Mouse (Mus musculus) ES-E14 (cell line): Measurements from ENCODE around the gene Nanos2. TPM values are rescaled to one million over a fixed set of nuclear protein-coding genes. Genes with fewer than 3 reads are reported as not detected.

Experiments used
- DNase-seq: peaks from one replicate; pipeline ENCODE4 v3.0.0-alpha.2; 2013; ENCODE audit warnings: low read depth, low spot score
- H3K27ac ChIP-seq: 2 replicates; pipeline ENCODE4 v1.5.1; 2012; ENCODE audit warnings: low read depth, mild to moderate bottlenecking, low read length, moderate library complexity, mixed read lengths; ENCODE audit not compliant: poor library complexity, insufficient read depth, severe bottlenecking
- H3K36me3 ChIP-seq: 2 replicates; pipeline ENCODE4 v1.6.1; 2012; ENCODE audit warnings: mild to moderate bottlenecking, low read length, moderate library complexity, mixed read lengths; ENCODE audit not compliant: control insufficient read depth, poor library complexity, insufficient read depth, severe bottlenecking
- H3K4me1 ChIP-seq, 2 experiments: fragments of 150-350 bp in 1 of 2; sonication (generic) in 1 of 2; 2 replicates each; pipeline ENCODE4 v1.6.1; 2012; ENCODE audit warnings: low read length in 2 of 2, mild to moderate bottlenecking in 1 of 2, mixed read lengths in 1 of 2; ENCODE audit not compliant: control insufficient read depth in 2 of 2, insufficient read depth in 2 of 2, poor library complexity in 1 of 2
- H3K4me3 ChIP-seq, 2 experiments: fragments of 150-350 bp in 1 of 2; sonication (generic) in 1 of 2; 2 replicates each; pipeline ENCODE4 v1.5.1; 2012; ENCODE audit warnings: low read length in 2 of 2, low read depth in 1 of 2, mild to moderate bottlenecking in 1 of 2, mixed read lengths in 1 of 2; ENCODE audit not compliant: insufficient read depth in 1 of 2, poor library complexity in 1 of 2, severe bottlenecking in 1 of 2
- H3K9ac ChIP-seq: 2 replicates; pipeline ENCODE4 v1.6.1; 2012; ENCODE audit warnings: low read depth, mild to moderate bottlenecking, low read length, mixed read lengths; ENCODE audit not compliant: poor library complexity, insufficient read depth, severe bottlenecking
- H3K9me3 ChIP-seq: fragments of 150-350 bp; sonication (generic); 2 replicates; pipeline ENCODE4 v1.6.1; 2012; ENCODE audit warnings: low read depth, mild to moderate bottlenecking, low read length; ENCODE audit not compliant: control insufficient read depth, insufficient read depth
- CHD2 ChIP-seq: IDR thresholded peaks from 2 replicates; pipeline ENCODE4 v1.6.1; 2014; ENCODE audit warnings: mild to moderate bottlenecking, low read depth, low read length, inconsistent platforms
- HCFC1 ChIP-seq: IDR thresholded peaks from 2 replicates; pipeline ENCODE4 v1.6.1; 2012; ENCODE audit warnings: low read length, inconsistent platforms, borderline replicate concordance; ENCODE audit not compliant: insufficient read depth
- MAFK ChIP-seq: IDR thresholded peaks from 2 replicates; pipeline ENCODE4 v1.6.1; 2014; ENCODE audit warnings: mild to moderate bottlenecking, low read depth, low read length, inconsistent platforms; ENCODE audit not compliant: insufficient read depth
- ZC3H11A ChIP-seq: IDR thresholded peaks from 2 replicates; pipeline ENCODE4 v1.6.1; 2012; ENCODE audit warnings: low read depth, mild to moderate bottlenecking, inconsistent platforms, low read length, borderline replicate concordance
- ZNF384 ChIP-seq: IDR thresholded peaks from 2 replicates; pipeline ENCODE4 v1.6.1; 2012; ENCODE audit warnings: low read depth, low read length, inconsistent platforms
- in situ Hi-C, 2 experiments: fragments of 600-800 bp; cut with MboI; formaldehyde crosslinking; loops; one replicate each; pipeline ENCODE4 v1.15.1; 2025; ENCODE audit warnings: low sequenced_read_pairs in 2 of 2, inconsistent platforms in 1 of 2; ENCODE audit not compliant: unreplicated experiment in 2 of 2
- total RNA-seq: library from RNA; depleted of rRNA; stranded (reverse); fragments of 300-350 nt; gene quantifications from 2 replicates; pipeline ENCODE4 v1.2.3, GENCODE M21; 2012

Nanos2 gene
- total RNA-seq, 1 experiment: not detected

GRCm38 (mm10) chr7:18986503-18986902, 697 bp upstream of the Nanos2 start:
- TF ChIP-seq CHD2 (no peak), HCFC1 (no peak)
- in situ Hi-C loops: no loop called here
- Histone ChIP-seq H3K9ac (no peak overlapping the region), H3K36me3 (no peaks in the 10 kb centered on the region), H3K27ac (no peak overlapping the region), H3K9me3 (no peaks in the 10 kb centered on the region), H3K4me3 (no peak overlapping the region), H3K4me1 (peaks cover 0 to under 1% of the 10 kb centered on the region in 2 experiments; a peak in 1 of 4 replicates)
- no peak for DNase-seq

DNA sequence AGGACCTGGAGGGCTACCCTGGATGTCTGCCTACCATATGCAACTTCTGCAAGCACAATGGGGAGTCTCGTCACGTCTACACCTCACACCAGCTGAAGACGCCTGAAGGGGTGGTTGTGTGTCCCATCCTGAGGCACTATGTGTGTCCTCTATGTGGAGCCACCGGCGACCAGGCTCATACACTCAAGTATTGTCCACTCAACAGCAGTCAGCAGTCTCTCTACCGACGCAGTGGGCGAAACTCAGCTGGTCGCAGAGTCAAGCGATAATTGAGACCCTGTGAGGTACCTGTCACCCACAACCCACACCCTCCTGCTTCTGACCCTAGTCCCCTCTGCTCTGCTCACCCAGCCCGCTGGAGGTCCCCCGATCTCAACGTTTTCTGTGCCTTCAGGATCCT, 547 bp downstream of the Nanos2 start:
- H3K9me3 ChIP-seq: no peaks in the 10 kb centered on the region
- no peak for TF ChIP-seq MAFK
- no peak for TF ChIP-seq CHD2
- no peak for TF ChIP-seq ZC3H11A
- TF ChIP-seq ZNF384: no peak
- TF ChIP-seq HCFC1: no peak
- no peak overlapping the region for H3K4me3 ChIP-seq
- in situ Hi-C loops: no loop called here
- no peak overlapping the region for H3K9ac ChIP-seq
- no peak for DNase-seq
- peaks cover 0 to 3% of the 10 kb centered on the region in 2 experiments; a peak in 1 of 4 replicates for H3K4me1 ChIP-seq
- H3K36me3 ChIP-seq: no peaks in the 10 kb centered on the region
- H3K27ac ChIP-seq: no peak overlapping the region

DNA sequence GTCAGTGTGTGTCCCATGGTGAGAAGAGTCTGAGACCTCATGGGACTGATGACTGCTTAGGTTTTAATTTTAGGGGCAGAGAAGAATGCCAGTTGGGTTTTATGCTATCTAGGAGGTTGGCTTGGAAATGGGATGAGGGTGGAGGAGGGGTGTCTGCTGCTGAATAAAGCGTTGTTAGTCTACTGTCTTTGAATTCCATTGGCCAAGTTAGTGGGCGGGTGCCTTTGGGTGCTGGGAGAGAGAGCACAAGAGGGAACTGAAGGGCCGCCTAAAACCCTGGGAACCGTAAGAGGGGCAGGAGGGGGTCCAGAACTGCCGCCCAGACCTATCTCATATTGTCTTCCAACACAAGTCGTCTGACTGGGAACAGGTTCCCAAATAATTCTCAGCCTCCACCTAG, 1.6 kb downstream of the Nanos2 start:
- DNase-seq: no peak
- Histone ChIP-seq H3K36me3 (no peaks in the 10 kb centered on the region), H3K9me3 (no peaks in the 10 kb centered on the region), H3K4me3 (no peak overlapping the region), H3K27ac (no peak overlapping the region), H3K4me1 (peaks cover 0 to 3% of the 10 kb centered on the region in 2 experiments; a peak in 1 of 4 replicates), H3K9ac (no peak overlapping the region)
- TF ChIP-seq ZNF384 (no peak), MAFK (no peak), CHD2 (no peak), ZC3H11A (no peak), HCFC1 (no peak)
- in situ Hi-C loops: no loop called here

- Histone ChIP-seq H3K4me3 (0 out of 4 replicates have a peak overlapping the region, but pooled peaks of 1 of the 2 experiments have one; percentile 61), H3K36me3 (no peaks in the 10 kb centered on the region), H3K4me1 (peaks cover 0 to 3% of the 10 kb centered on the region in 2 experiments; a peak in 1 of 4 replicates), H3K9me3 (no peaks in the 10 kb centered on the region), H3K27ac (no peak overlapping the region), H3K9ac (no peak overlapping the region)
- DNase-seq: no peak
- TF ChIP-seq ZNF384: no peak
- no peak for TF ChIP-seq HCFC1
- no peak for TF ChIP-seq MAFK
- in situ Hi-C loops: no loop called here
These were observed 2.8 kb downstream of the Nanos2 start for GRCm38 (mm10) chr7:18989995-18990394.

DNA sequence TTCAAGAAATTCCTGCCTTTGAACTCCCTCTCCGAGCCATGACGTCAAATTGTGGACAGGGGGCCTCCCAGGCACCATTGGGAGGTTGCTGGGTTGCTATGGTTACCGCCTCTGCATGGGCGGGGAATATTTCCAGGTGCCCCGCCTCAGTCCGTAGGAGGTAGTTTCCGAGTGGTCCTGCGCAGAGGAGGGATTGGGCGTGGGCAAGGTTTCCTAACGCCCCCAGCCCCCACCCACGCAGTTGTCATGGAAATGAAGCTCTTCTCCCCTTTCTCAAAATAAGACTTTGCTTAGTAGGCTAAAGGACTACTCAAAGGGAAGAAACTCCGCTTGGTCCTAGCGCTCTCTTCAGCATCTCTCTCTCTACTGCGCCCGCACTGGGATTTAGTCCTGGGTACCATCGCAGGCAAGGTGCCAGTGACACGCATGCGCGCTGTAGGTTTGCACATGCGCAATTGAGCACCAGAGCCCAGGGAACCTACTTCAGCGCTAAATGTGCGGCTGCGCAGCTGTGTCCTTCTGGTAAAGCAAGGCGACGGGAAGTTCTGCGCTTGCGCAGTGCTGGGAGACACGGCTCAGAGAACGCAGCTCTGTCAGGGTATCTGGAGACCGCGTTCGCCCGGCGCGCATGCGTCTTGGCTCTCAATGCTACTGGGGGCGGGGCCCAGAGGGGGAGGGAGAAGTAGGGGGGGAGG, 3.5 kb downstream of the Nanos2 start, which contains the start of gene Mypop:
Gene Mypop, plus strand, starts transcription at position 645 of the 695 bp plus-strand sequence.
- no peak for TF ChIP-seq CHD2
- no peak for TF ChIP-seq ZNF384
- no peak for TF ChIP-seq HCFC1
- DNase-seq: peak; percentile 100
- Histone ChIP-seq H3K9me3 (no peaks in the 10 kb centered on the region), H3K4me1 (peaks cover 0 to 3% of the 10 kb centered on the region in 2 experiments; a peak in 1 of 4 replicates), H3K4me3 (peak within 1 kb of the TSS; percentile 61 to 70), H3K27ac (no peak within 1 kb of the TSS), H3K36me3 (no peaks in the 10 kb centered on the region), H3K9ac (peak within 1 kb of the TSS; percentile 44)
- in situ Hi-C loops: no loop called here
